Mouse (Mus musculus): Measurements from ENCODE around the gene Rdm1.

GRCm38 (mm10) chr11:101679907-101680306 lies 52.9 kb downstream of the Rdm1 start:
- TF ChIP-seq POLR2A (IDR thresholded peaks at IDR 0.05; ENCODE audit: borderline replicate concordance, low read depth, low read length) (no peak), CTCF (IDR thresholded peaks at IDR 0.05; ENCODE audit: low read depth, low read length) (no peak)

Data from bone marrow macrophage, adult 2 months (primary cell).